Mouse (Mus musculus): ENCODE measurements around the gene Kcnip4. TPM values are rescaled to one million over a fixed set of nuclear protein-coding genes. Genes with fewer than 3 reads are reported as not detected.
A peak's percentile ranks its signal among the peaks of the same experiment; 100 is the strongest.

The Kcnip4 gene
- total RNA-seq, 1 experiment = 0.09 TPM

DNA sequence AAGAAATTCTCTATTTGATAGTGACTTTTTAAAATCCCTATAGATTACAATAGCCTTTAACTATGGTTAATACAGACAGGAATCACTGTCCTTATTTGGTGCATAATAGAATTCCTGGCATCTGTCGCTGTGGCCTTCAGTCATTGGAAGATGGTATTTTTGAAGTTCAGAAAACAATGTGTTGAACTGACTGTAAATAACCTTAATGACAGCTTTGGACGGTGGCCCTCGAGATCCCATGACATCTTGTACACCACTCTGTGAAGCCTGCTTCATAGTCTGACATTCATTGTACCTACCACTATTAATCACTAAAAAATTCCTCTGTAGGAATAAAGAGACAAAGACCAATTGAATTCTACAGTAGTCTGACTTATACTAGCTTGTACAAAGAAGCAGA lies 430.4 kb downstream of the Kcnip4 start:
- TF ChIP-seq ZNF384 (IDR thresholded peaks at IDR 0.05; ENCODE audit: low read depth, low read length) (no peak), HCFC1 (IDR thresholded peaks at IDR 0.05; ENCODE audit: borderline replicate concordance, insufficient read depth, low read length) (no peak), CHD2 (IDR thresholded peaks at IDR 0.05; ENCODE audit: low read depth, low read length) (no peak), ZC3H11A (IDR thresholded peaks at IDR 0.05; ENCODE audit: borderline replicate concordance, low read depth, low read length) (no peak), MAFK (IDR thresholded peaks at IDR 0.05; ENCODE audit: insufficient read depth, low read depth, low read length) (no peak)
- Histone ChIP-seq H3K9ac (ENCODE audit: insufficient read depth, low read depth, low read length, poor library complexity, severe bottlenecking) (no peak overlapping the region), H3K27ac (ENCODE audit: insufficient read depth, low read depth, low read length, poor library complexity, severe bottlenecking) (no peak overlapping the region), H3K4me1 (ENCODE audit: control insufficient read depth in 2 of 2, insufficient read depth in 2 of 2, low read length in 2 of 2, poor library complexity in 1 of 2) (no peaks in the 10 kb centered on the region), H3K4me3 (ENCODE audit: insufficient read depth in 1 of 2, low read depth in 1 of 2, low read length in 2 of 2, poor library complexity in 1 of 2, severe bottlenecking in 1 of 2) (no peak overlapping the region), H3K9me3 (ENCODE audit: control insufficient read depth, insufficient read depth, low read depth, low read length) (no peaks in the 10 kb centered on the region), H3K36me3 (ENCODE audit: control insufficient read depth, insufficient read depth, low read length, poor library complexity, severe bottlenecking) (no peaks in the 10 kb centered on the region)
- in situ Hi-C loops (cut with MboI; ENCODE audit: low sequenced_read_pairs in 2 of 2, unreplicated experiment in 2 of 2) = no loop called here
- no peak for DNase-seq (ENCODE audit: low read depth, low spot score)

- DNase-seq (ENCODE audit: low read depth, low spot score) = peak; percentile 66
- no peaks in the 10 kb centered on the region for H3K9me3 ChIP-seq (ENCODE audit: control insufficient read depth, insufficient read depth, low read depth, low read length)
- H3K4me3 ChIP-seq (ENCODE audit: insufficient read depth in 1 of 2, low read depth in 1 of 2, low read length in 2 of 2, poor library complexity in 1 of 2, severe bottlenecking in 1 of 2) = no peak overlapping the region
- no peak for TF ChIP-seq MAFK (IDR thresholded peaks at IDR 0.05; ENCODE audit: insufficient read depth, low read depth, low read length)
- peak; percentile 71; the same call in 1 of the 2 replicates for TF ChIP-seq ZNF384 (IDR thresholded peaks at IDR 0.05; ENCODE audit: low read depth, low read length)
- no peak for TF ChIP-seq CHD2 (IDR thresholded peaks at IDR 0.05; ENCODE audit: low read depth, low read length)
- no peak for TF ChIP-seq HCFC1 (IDR thresholded peaks at IDR 0.05; ENCODE audit: borderline replicate concordance, insufficient read depth, low read length)
- TF ChIP-seq ZC3H11A (IDR thresholded peaks at IDR 0.05; ENCODE audit: borderline replicate concordance, low read depth, low read length) = peak; percentile 14; the same call in 1 of the 2 replicates
- no peak overlapping the region for H3K27ac ChIP-seq (ENCODE audit: insufficient read depth, low read depth, low read length, poor library complexity, severe bottlenecking)
- H3K4me1 ChIP-seq (ENCODE audit: control insufficient read depth in 2 of 2, insufficient read depth in 2 of 2, low read length in 2 of 2, poor library complexity in 1 of 2) = no peaks in the 10 kb centered on the region
- in situ Hi-C loops (cut with MboI; ENCODE audit: low sequenced_read_pairs in 2 of 2, unreplicated experiment in 2 of 2) = no loop called here
- H3K9ac ChIP-seq (ENCODE audit: insufficient read depth, low read depth, low read length, poor library complexity, severe bottlenecking) = no peak overlapping the region
- H3K36me3 ChIP-seq (ENCODE audit: control insufficient read depth, insufficient read depth, low read length, poor library complexity, severe bottlenecking) = no peaks in the 10 kb centered on the region
Measured at GRCm38 (mm10) chr5:49090122-49090680, 434.5 kb downstream of the Kcnip4 start.

- Histone ChIP-seq H3K27ac (ENCODE audit: insufficient read depth, low read depth, low read length, poor library complexity, severe bottlenecking) (no peak overlapping the region), H3K9me3 (ENCODE audit: control insufficient read depth, insufficient read depth, low read depth, low read length) (no peaks in the 10 kb centered on the region), H3K9ac (ENCODE audit: insufficient read depth, low read depth, low read length, poor library complexity, severe bottlenecking) (no peak overlapping the region), H3K36me3 (ENCODE audit: control insufficient read depth, insufficient read depth, low read length, poor library complexity, severe bottlenecking) (no peaks in the 10 kb centered on the region), H3K4me3 (ENCODE audit: insufficient read depth in 1 of 2, low read depth in 1 of 2, low read length in 2 of 2, poor library complexity in 1 of 2, severe bottlenecking in 1 of 2) (no peak overlapping the region), H3K4me1 (ENCODE audit: control insufficient read depth in 2 of 2, insufficient read depth in 2 of 2, low read length in 2 of 2, poor library complexity in 1 of 2) (no peaks in the 10 kb centered on the region)
- DNase-seq (ENCODE audit: low read depth, low spot score) = no peak
- TF ChIP-seq CHD2 (IDR thresholded peaks at IDR 0.05; ENCODE audit: low read depth, low read length) (no peak), ZNF384 (IDR thresholded peaks at IDR 0.05; ENCODE audit: low read depth, low read length) (no peak), MAFK (IDR thresholded peaks at IDR 0.05; ENCODE audit: insufficient read depth, low read depth, low read length) (no peak), ZC3H11A (IDR thresholded peaks at IDR 0.05; ENCODE audit: borderline replicate concordance, low read depth, low read length) (no peak), HCFC1 (IDR thresholded peaks at IDR 0.05; ENCODE audit: borderline replicate concordance, insufficient read depth, low read length) (no peak)
- in situ Hi-C loops (cut with MboI; ENCODE audit: low sequenced_read_pairs in 2 of 2, unreplicated experiment in 2 of 2) = no loop called here
Measured at GRCm38 (mm10) chr5:49065646-49066045, 459.1 kb downstream of the Kcnip4 start.

DNA sequence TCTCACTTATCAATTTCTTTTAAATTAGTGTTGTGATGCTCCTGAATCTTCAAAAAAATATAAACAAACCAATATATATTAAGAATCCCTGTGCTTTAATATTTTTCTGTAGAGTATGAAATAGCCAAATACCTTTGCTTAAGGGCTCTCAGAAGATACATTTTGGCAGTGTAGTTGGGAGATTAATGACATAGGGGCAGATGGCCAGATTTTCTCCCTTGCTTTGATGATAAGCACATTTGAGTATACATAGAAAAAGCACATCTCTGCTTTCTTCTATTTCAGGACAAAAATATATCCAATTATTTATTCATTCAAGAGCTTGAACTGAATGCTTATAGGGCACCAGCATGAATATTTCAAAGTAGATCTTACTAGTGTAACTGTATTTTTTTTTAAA lies 465.8 kb downstream of the Kcnip4 start:
- Histone ChIP-seq H3K36me3 (ENCODE audit: control insufficient read depth, insufficient read depth, low read length, poor library complexity, severe bottlenecking) (no peaks in the 10 kb centered on the region), H3K9me3 (ENCODE audit: control insufficient read depth, insufficient read depth, low read depth, low read length) (no peaks in the 10 kb centered on the region), H3K4me3 (ENCODE audit: insufficient read depth in 1 of 2, low read depth in 1 of 2, low read length in 2 of 2, poor library complexity in 1 of 2, severe bottlenecking in 1 of 2) (no peak overlapping the region), H3K4me1 (ENCODE audit: control insufficient read depth in 2 of 2, insufficient read depth in 2 of 2, low read length in 2 of 2, poor library complexity in 1 of 2) (no peaks in the 10 kb centered on the region), H3K27ac (ENCODE audit: insufficient read depth, low read depth, low read length, poor library complexity, severe bottlenecking) (no peak overlapping the region), H3K9ac (ENCODE audit: insufficient read depth, low read depth, low read length, poor library complexity, severe bottlenecking) (no peak overlapping the region)
- in situ Hi-C loops (cut with MboI; ENCODE audit: low sequenced_read_pairs in 2 of 2, unreplicated experiment in 2 of 2) = no loop called here
- DNase-seq (ENCODE audit: low read depth, low spot score) = no peak
- TF ChIP-seq MAFK (IDR thresholded peaks at IDR 0.05; ENCODE audit: insufficient read depth, low read depth, low read length) (no peak), ZNF384 (IDR thresholded peaks at IDR 0.05; ENCODE audit: low read depth, low read length) (no peak), ZC3H11A (IDR thresholded peaks at IDR 0.05; ENCODE audit: borderline replicate concordance, low read depth, low read length) (no peak), CHD2 (IDR thresholded peaks at IDR 0.05; ENCODE audit: low read depth, low read length) (no peak), HCFC1 (IDR thresholded peaks at IDR 0.05; ENCODE audit: borderline replicate concordance, insufficient read depth, low read length) (no peak)

Data from ES-E14 (cell line).